Mouse (Mus musculus) myocyte (in vitro differentiated cells): Measurements from ENCODE around the gene Gcdh. TPM values are rescaled to one million over a fixed set of nuclear protein-coding genes. Genes with fewer than 3 reads are reported as not detected.

ENCODE experiments used
- H3K27me3 ChIP-seq: one replicate; pipeline ENCODE4 v1.6.1; 2011; ENCODE audit not compliant: control insufficient read depth, insufficient read depth, insufficient read length
- H3K36me3 ChIP-seq: one replicate; pipeline ENCODE4 v1.6.1; 2011; ENCODE audit not compliant: control insufficient read depth, insufficient read depth
- H3K4me2 ChIP-seq: one replicate; pipeline ENCODE4 v1.6.1; 2011; ENCODE audit warnings: low read depth, control low read depth
- H3K4me3 ChIP-seq: one replicate; pipeline ENCODE4 v1.5.1; 2011; ENCODE audit warnings: mild to moderate bottlenecking, control low read depth, moderate library complexity
- H3K79me2 ChIP-seq: one replicate; pipeline ENCODE4 v1.6.1; 2011; ENCODE audit not compliant: control insufficient read depth, insufficient read depth
- H3ac ChIP-seq: one replicate; pipeline ENCODE4 v1.6.1; 2011; ENCODE audit not compliant: control insufficient read depth, insufficient read length
- CEBPB ChIP-seq: IDR thresholded peaks from 2 replicates; pipeline ENCODE4 v1.6.1; 2011; ENCODE audit warnings: mild to moderate bottlenecking, moderate library complexity; ENCODE audit not compliant: poor library complexity, insufficient read depth, severe bottlenecking
- E2F4 ChIP-seq: IDR thresholded peaks from one replicate; pipeline ENCODE4 v1.6.1; 2011; ENCODE audit warnings: mild to moderate bottlenecking, control low read depth, moderate library complexity; ENCODE audit not compliant: insufficient read depth
- MAX ChIP-seq: IDR thresholded peaks from one replicate; pipeline ENCODE4 v1.6.1; 2011; ENCODE audit warnings: low read depth, mild to moderate bottlenecking, control low read depth
- MYOD1 ChIP-seq, 3 experiments: IDR thresholded peaks; one replicate each; pipeline ENCODE4 v1.6.1; 2011; ENCODE audit warnings: control low read depth in 2 of 3, low read depth in 2 of 3, mild to moderate bottlenecking in 2 of 3, moderate library complexity in 1 of 3; ENCODE audit not compliant: insufficient read length in 2 of 3, control insufficient read depth in 1 of 3
- MYOG ChIP-seq, 3 experiments: IDR thresholded peaks; one replicate each; pipeline ENCODE4 v1.6.1; 2011; ENCODE audit warnings: control low read depth in 2 of 3, low read depth in 2 of 3, mild to moderate bottlenecking in 2 of 3; ENCODE audit not compliant: insufficient read length in 2 of 3, control insufficient read depth in 1 of 3, insufficient read depth in 1 of 3
- POLR2A ChIP-seq: IDR thresholded peaks from one replicate; pipeline ENCODE4 v1.6.1; 2011; ENCODE audit warnings: low read depth, mild to moderate bottlenecking, control low read depth, moderate library complexity; ENCODE audit not compliant: insufficient read length
- POLR2AphosphoS2 ChIP-seq: IDR thresholded peaks from one replicate; pipeline ENCODE4 v1.6.1; 2011; ENCODE audit warnings: low read depth, control low read depth; ENCODE audit not compliant: insufficient read length
- REST ChIP-seq: IDR thresholded peaks from one replicate; pipeline ENCODE4 v1.6.1; 2011; ENCODE audit warnings: mild to moderate bottlenecking, control low read depth, moderate library complexity; ENCODE audit not compliant: insufficient read depth, insufficient read length
- SRF ChIP-seq: IDR thresholded peaks from one replicate; pipeline ENCODE4 v1.6.1; 2011; ENCODE audit warnings: low read depth; ENCODE audit not compliant: control insufficient read depth, insufficient read length
- TCF12 ChIP-seq: IDR thresholded peaks from one replicate; pipeline ENCODE4 v1.6.1; 2011; ENCODE audit warnings: mild to moderate bottlenecking, control low read depth; ENCODE audit not compliant: poor library complexity, insufficient read depth, severe bottlenecking
- TCF3 ChIP-seq: IDR thresholded peaks from one replicate; pipeline ENCODE4 v1.6.1; 2011; ENCODE audit warnings: low read depth, control low read depth; ENCODE audit not compliant: insufficient read length
- USF1 ChIP-seq: IDR thresholded peaks from one replicate; pipeline ENCODE4 v1.6.1; 2011; ENCODE audit warnings: low read depth, mild to moderate bottlenecking, control low read depth, moderate library complexity
- polyA plus RNA-seq: library from polyadenylated mRNA; unstranded; fragments of >200 nt; fragmentation: generic; extraction: Trizol; gene quantifications from one replicate; pipeline ENCODE4 v1.2.1, GENCODE M21; 2012; ENCODE audit warnings: missing spikeins

Gene Gcdh
- polyA plus RNA-seq, 1 experiment: 20.9 TPM

DNA sequence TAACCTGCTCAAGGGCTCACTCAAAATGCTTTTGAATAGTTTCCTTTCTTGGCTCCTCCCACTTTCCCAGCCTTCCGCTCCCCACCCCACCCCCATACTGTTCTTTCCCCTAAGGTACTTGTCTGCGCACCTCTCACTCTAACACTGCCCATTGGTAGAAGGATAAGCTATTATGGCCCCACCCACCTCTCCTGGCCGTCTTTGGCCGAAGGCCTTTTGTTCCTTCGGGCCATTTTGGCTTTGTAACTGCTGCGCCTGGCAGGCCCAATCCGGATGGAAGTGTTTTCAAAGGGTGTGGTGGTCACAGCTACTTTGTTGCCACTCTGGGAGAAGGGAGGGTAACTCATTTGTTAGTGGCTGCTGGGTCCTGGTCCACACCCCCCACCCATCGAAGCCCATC, 21.5 kb upstream of the Gcdh start:
- peaks cover 17% of the 10 kb centered on the region for H3K27me3 ChIP-seq
- no peaks in the 10 kb centered on the region for H3K79me2 ChIP-seq
- H3K36me3 ChIP-seq: no peaks in the 10 kb centered on the region
- no peak overlapping the region for H3ac ChIP-seq
- H3K4me2 ChIP-seq: no peak overlapping the region
- H3K4me3 ChIP-seq: no peak overlapping the region
- TF ChIP-seq POLR2A (no peak), E2F4 (no peak)

DNA sequence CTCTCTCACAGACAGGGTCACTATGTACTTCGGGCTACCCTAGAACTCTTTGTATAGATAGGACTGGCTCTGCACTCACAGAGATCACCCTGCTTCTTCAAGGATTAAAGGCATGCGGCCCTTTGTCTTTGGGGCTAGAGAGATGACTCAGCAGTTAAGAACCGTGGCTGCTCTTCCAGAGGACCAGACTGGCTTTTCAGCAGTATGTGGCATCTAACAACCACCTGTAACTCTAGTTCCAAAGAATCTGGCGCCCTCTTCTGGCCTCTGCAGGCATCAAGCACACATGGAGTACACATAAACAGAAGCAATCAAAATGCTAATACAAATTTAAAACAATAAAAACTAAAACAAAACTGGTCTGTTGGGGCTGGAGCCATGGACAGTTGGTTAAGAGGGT, 20.2 kb upstream of the Gcdh start:
- Histone ChIP-seq H3K36me3 (no peaks in the 10 kb centered on the region), H3K79me2 (no peaks in the 10 kb centered on the region), H3K27me3 (peaks cover 17% of the 10 kb centered on the region), H3K4me3 (no peak overlapping the region), H3K4me2 (no peak overlapping the region), H3ac (no peak overlapping the region)
- TF ChIP-seq SRF (no peak), MYOG (IDR thresholded peaks at IDR 0.05; ENCODE audit: control insufficient read depth in 1 of 3, insufficient read depth in 1 of 3, insufficient read length in 2 of 3, low read depth in 2 of 3) (no peak), TCF3 (no peak), CEBPB (no peak), USF1 (no peak), POLR2A (no peak), POLR2AphosphoS2 (no peak), E2F4 (no peak), TCF12 (no peak), MAX (no peak), MYOD1 (IDR thresholded peaks at IDR 0.05; ENCODE audit: control insufficient read depth in 1 of 3, insufficient read length in 2 of 3, low read depth in 2 of 3) (no peak), REST (no peak)

DNA sequence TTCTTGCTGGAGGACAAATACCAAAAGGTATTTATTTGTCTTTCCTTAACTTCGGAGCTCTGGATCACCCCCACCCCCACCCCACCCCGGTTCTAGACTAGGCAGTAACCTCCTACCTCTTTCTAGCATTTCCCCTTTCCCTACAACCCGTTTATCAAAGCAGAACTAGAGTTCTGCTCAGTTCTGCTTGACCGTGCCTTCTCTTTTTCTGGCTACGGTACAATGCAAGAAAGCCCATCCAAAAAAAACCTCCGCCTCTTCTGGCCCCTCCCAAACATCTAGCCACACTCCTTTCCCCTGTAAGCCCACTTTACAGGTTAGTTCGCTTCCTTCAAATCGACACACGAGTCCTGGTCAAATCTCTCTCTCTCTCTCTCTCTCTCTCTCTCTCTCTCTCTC, 19.8 kb upstream of the Gcdh start:
- Histone ChIP-seq H3K4me2 (no peak overlapping the region), H3K4me3 (no peak overlapping the region), H3K79me2 (no peaks in the 10 kb centered on the region), H3K36me3 (no peaks in the 10 kb centered on the region), H3ac (no peak overlapping the region), H3K27me3 (peaks cover 17% of the 10 kb centered on the region)
- TF ChIP-seq MYOG (IDR thresholded peaks at IDR 0.05; ENCODE audit: control insufficient read depth in 1 of 3, insufficient read depth in 1 of 3, insufficient read length in 2 of 3, low read depth in 2 of 3) (no peak), MYOD1 (IDR thresholded peaks at IDR 0.05; ENCODE audit: control insufficient read depth in 1 of 3, insufficient read length in 2 of 3, low read depth in 2 of 3) (no peak), E2F4 (no peak), TCF12 (no peak), MAX (no peak), CEBPB (no peak), REST (no peak), USF1 (no peak)

DNA sequence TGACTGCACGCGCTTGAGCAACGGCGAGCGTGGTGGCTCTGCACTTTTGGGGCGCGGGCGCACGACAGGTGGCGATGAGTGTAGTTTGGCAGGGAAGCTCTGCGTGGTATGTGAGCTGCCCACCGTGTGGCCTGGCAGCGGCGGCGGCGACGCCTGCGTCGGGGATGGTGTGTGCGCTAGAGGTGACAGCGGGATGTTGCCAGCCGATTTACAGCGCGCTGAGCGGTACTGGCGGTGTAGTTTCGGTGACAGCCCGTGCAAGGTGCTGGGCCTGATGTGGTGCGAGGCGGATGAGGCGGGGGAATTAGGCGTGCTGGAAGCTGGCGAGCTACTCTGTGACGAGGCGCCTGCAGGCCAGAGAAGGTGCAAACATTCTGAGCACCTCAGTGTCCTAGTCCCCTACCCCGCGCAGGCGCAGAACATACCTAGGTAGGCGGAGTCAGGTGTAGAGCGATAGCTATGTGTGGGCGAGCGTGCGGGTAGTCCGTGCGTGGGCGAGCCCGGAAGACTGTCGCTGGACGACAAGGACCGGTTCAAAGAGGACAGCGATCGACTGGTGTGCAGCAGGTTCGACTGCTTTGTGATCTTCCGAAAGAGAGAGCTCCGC, 19.3 kb upstream of the Gcdh start:
- Histone ChIP-seq H3K27me3 (peaks cover 16% of the 10 kb centered on the region), H3K4me3 (no peak overlapping the region), H3ac (no peak overlapping the region), H3K79me2 (no peaks in the 10 kb centered on the region), H3K4me2 (no peak overlapping the region), H3K36me3 (no peaks in the 10 kb centered on the region)
- no peak for TF ChIP-seq TCF12
- TF ChIP-seq MYOG (IDR thresholded peaks at IDR 0.05; ENCODE audit: control insufficient read depth in 1 of 3, insufficient read depth in 1 of 3, insufficient read length in 2 of 3, low read depth in 2 of 3): no peak
- TF ChIP-seq USF1: no peak
- TF ChIP-seq MAX: no peak

DNA sequence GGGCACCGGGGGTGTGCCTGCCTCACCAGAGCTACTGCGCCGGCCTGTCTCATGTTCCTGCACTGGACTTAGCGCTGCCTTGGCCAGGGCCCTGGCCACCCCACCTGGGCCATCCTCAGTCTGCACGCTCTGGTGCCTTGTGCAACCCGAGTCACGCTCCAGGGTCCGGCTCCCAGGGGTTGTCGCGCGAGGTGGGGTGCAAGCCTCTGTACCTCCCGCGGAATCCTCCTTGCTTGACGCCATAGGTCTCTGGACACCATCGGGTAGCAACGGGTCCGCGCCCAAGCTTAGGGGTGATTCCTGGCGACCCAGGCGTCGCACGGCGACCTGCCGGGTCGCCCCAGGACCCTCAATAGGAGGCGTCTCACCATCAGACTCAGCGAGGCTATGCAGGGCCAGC, 18.7 kb upstream of the Gcdh start:
- TF ChIP-seq TCF12 (no peak), E2F4 (no peak), MYOG (IDR thresholded peaks at IDR 0.05; ENCODE audit: control insufficient read depth in 1 of 3, insufficient read depth in 1 of 3, insufficient read length in 2 of 3, low read depth in 2 of 3) (no peak), POLR2A (no peak), SRF (no peak), USF1 (no peak), TCF3 (no peak), CEBPB (no peak), REST (no peak), MAX (no peak), MYOD1 (IDR thresholded peaks at IDR 0.05; ENCODE audit: control insufficient read depth in 1 of 3, insufficient read length in 2 of 3, low read depth in 2 of 3) (no peak), POLR2AphosphoS2 (no peak)
- Histone ChIP-seq H3K4me2 (no peak overlapping the region), H3K27me3 (peaks cover 10% of the 10 kb centered on the region), H3K36me3 (no peaks in the 10 kb centered on the region), H3ac (no peak overlapping the region), H3K79me2 (no peaks in the 10 kb centered on the region), H3K4me3 (no peak overlapping the region)
